Mouse (Mus musculus) megakaryocyte, embryonic 14.5 days (primary cell): Measurements from ENCODE around the gene Dock4.

Experiments used
- FLI1 ChIP-seq: IDR thresholded peaks from 2 replicates; pipeline ENCODE4 v1.6.1; 2012; ENCODE audit warnings: low read length, inconsistent platforms, mixed read lengths
- GATA1 ChIP-seq: IDR thresholded peaks from 3 replicates; pipeline ENCODE4 v1.6.1; 2012; ENCODE audit warnings: mixed read lengths, low read length, inconsistent platforms, borderline replicate concordance

GRCm38 (mm10) chr12:40637427-40637826, 191.7 kb downstream of the Dock4 start:
- TF ChIP-seq GATA1, result no peak
- no peak for TF ChIP-seq FLI1
